Mouse (Mus musculus): ENCODE results near the gene M6pr.

DNA sequence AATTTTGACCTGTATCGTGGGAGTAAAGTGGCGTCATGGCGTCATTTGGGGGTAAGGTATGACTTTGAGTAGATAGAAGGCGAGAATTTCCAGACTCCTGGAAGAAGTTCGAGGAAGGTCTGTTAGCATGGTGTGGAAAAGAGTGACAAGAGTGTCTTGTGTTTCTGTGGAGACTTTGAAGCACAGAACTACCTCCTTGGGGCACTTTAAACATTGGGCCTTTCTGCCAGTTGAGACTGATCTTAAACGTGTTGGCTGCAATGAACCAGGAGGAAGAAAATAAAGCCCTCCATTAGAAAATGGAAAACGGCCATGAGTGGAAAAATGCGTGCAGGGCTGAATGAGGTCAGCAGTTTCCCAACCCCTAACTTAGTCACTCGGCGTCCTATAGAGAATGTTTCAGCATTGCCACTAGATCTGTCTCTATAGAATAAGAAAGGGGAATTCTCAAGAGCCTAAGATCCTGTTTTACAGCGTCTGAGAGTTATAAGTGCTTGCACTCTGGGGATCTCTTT is 983 bp downstream of the M6pr start:
- TF ChIP-seq CTCF (IDR thresholded peaks at IDR 0.05; ENCODE audit: low read depth, low read length): no peak
- no peak for TF ChIP-seq POLR2A (IDR thresholded peaks at IDR 0.05; ENCODE audit: extremely low read depth, insufficient read depth, low read length)

Measured in liver, adult 2 months (tissue).